Mouse (Mus musculus) stomach, postnatal 0 days (tissue): Measurements from ENCODE around the gene F2rl3.

ENCODE experiments used
- CTCF ChIP-seq: IDR thresholded peaks from 2 replicates; pipeline ENCODE4 v1.5.1; 2016; ENCODE audit warnings: antibody characterized with exemption, low read depth, mild to moderate bottlenecking, moderate library complexity
- EP300 ChIP-seq: optimal IDR thresholded peaks from 2 replicates; pipeline ENCODE3; 2016; ENCODE audit warnings: antibody characterized with exemption

DNA sequence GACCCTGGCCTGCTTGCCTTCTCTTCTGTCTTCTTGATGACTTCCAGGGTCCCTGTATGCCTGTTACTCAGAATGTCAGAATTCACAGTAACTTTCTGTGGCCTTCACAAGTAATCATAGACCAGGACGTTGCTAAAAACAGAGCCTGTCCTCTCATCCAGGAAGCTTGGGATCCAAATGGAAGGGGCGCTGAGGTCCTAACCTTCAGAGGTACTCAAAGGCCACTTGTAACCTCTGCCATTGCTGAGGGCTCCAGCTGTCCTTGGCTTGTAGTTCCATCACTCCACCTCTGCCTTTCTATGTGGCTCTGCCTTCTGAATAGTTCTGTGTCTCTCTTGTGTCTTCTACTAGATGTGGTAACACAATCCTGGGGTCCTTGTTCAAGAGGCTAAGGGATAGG, 7.9 kb upstream of the F2rl3 start:
- TF ChIP-seq EP300, result no peak
- no peak for TF ChIP-seq CTCF
